Mouse (Mus musculus) liver, adult 2 months (tissue): ENCODE measurements at regions not wholly inside any gene's neighbourhood (a gene's known extent, or its start where the extent isn't known, plus 50 kb on each side); places are given as distances from the start of the nearest gene placed in this dataset.
A peak's percentile ranks its signal among the peaks of the same experiment; 100 is the strongest.

Experiments
- DNase-seq: peaks from one replicate; pipeline ENCODE4 v3.0.0-alpha.2; 2011; ENCODE audit warnings: low read depth, low spot score; ENCODE audit errors: extremely low read depth
- H3K27ac ChIP-seq: fragments of 200-500 bp; replicated peaks from 2 replicates; pipeline ENCODE4 v1.5.1; 2012; ENCODE audit warnings: low read depth, mild to moderate bottlenecking, control low read depth, inconsistent platforms, low read length; ENCODE audit not compliant: insufficient read depth
- H3K27me3 ChIP-seq: fragments of 200-500 bp; 2 replicates; pipeline ENCODE4 v1.6.1; 2012; ENCODE audit warnings: mild to moderate bottlenecking, moderate library complexity, low read length, inconsistent platforms; ENCODE audit not compliant: control insufficient read depth, insufficient read depth
- H3K36me3 ChIP-seq: fragments of 200-500 bp; 2 replicates; pipeline ENCODE4 v1.6.1; 2012; ENCODE audit warnings: low read length, inconsistent platforms; ENCODE audit not compliant: control insufficient read depth, insufficient read depth
- H3K4me1 ChIP-seq: fragments of 200-500 bp; 2 replicates; pipeline ENCODE4 v1.6.1; 2011; ENCODE audit warnings: low read length; ENCODE audit not compliant: control insufficient read depth, insufficient read depth
- H3K4me3 ChIP-seq: fragments of 200-500 bp; 2 replicates; pipeline ENCODE4 v1.5.1; 2011; ENCODE audit warnings: low read depth, mild to moderate bottlenecking, control low read depth, low read length, moderate library complexity; ENCODE audit not compliant: insufficient read depth
- H3K79me2 ChIP-seq: fragments of 200-500 bp; 2 replicates; pipeline ENCODE4 v1.6.1; 2012; ENCODE audit warnings: inconsistent platforms, mild to moderate bottlenecking, low read length, moderate library complexity; ENCODE audit not compliant: control insufficient read depth, insufficient read depth
- H3K9ac ChIP-seq: fragments of 200-500 bp; 2 replicates; pipeline ENCODE4 v1.6.1; 2012; ENCODE audit warnings: low read depth, mild to moderate bottlenecking, control low read depth, inconsistent platforms, low read length
- CTCF ChIP-seq: fragments of 200-500 bp; IDR thresholded peaks from 2 replicates; pipeline ENCODE4 v1.5.1; 2011; ENCODE audit warnings: low read depth, low read length, control low read depth
- POLR2A ChIP-seq: fragments of 200-500 bp; IDR thresholded peaks from 2 replicates; pipeline ENCODE4 v1.6.1; 2011; ENCODE audit warnings: low read length, control low read depth; ENCODE audit not compliant: insufficient read depth; ENCODE audit errors: extremely low read depth
- WGBS: fragments of 180-500 bp; shearing (Covaris S2); methylation state at CpG from one replicate; pipeline ENCODE4 v1.1.7; 2018; 5-methylcytosine and 5-hydroxymethylcytosine counted together

DNA sequence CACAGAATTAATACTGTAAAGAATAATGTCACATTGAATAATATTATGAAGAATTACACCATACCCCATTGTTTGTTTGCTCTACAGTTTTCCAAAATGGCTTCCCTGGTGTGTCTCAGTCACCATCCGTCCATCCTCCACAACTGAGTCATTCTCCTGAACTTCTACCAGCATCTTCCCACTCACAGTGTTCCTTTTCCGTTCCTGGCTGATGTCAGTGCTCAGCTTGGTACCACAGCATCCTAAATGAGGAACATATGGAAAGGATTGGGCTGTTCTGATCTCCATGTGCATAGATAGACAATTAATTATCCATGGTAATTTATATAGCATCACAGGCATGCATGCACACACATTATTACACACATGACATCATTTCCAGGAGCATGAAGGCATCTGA lies 158.9 kb upstream of the Dnajc19 start:
- H3K4me1 ChIP-seq = no peaks in the 10 kb centered on the region
- no peak overlapping the region for H3K4me3 ChIP-seq
- TF ChIP-seq POLR2A (no peak), CTCF (no peak)
- WGBS = 58% methylated on average over 2 of the region's 2 CpGs
- H3K36me3 ChIP-seq = no peaks in the 10 kb centered on the region
- DNase-seq = no peak
- H3K27ac ChIP-seq = no peak overlapping the region
- no peaks in the 10 kb centered on the region for H3K27me3 ChIP-seq
- no peak overlapping the region for H3K9ac ChIP-seq
- no peaks in the 10 kb centered on the region for H3K79me2 ChIP-seq

DNA sequence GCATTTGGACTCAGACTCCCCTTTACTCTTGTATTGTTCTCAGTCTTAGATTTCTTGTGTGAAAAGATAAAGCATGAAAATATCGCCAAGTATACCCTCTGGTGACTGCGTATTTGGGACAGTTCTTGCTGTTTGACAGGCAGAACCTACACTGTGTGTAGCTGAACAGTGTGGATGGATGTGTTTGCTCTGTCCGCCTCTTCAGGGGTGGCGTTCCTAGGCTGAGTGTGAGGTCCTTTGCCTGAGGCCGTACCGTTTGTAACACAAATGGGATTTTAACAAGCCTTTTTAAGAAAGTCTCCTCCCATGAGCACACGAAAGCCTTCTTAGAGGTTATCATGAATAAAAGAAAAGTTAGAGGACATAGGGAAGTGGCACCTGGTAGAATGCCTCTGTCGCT lies 153.3 kb upstream of the Dnajc19 start:
- H3K36me3 ChIP-seq = no peaks in the 10 kb centered on the region
- no peak for TF ChIP-seq POLR2A
- TF ChIP-seq CTCF = no peak
- H3K27ac ChIP-seq = no peak overlapping the region
- no peaks in the 10 kb centered on the region for H3K27me3 ChIP-seq
- H3K4me1 ChIP-seq = no peaks in the 10 kb centered on the region
- H3K79me2 ChIP-seq = no peaks in the 10 kb centered on the region
- DNase-seq = no peak
- no peak overlapping the region for H3K4me3 ChIP-seq
- WGBS = 66% methylated on average over 8 of the region's 8 CpGs
- H3K9ac ChIP-seq = no peak overlapping the region

DNA sequence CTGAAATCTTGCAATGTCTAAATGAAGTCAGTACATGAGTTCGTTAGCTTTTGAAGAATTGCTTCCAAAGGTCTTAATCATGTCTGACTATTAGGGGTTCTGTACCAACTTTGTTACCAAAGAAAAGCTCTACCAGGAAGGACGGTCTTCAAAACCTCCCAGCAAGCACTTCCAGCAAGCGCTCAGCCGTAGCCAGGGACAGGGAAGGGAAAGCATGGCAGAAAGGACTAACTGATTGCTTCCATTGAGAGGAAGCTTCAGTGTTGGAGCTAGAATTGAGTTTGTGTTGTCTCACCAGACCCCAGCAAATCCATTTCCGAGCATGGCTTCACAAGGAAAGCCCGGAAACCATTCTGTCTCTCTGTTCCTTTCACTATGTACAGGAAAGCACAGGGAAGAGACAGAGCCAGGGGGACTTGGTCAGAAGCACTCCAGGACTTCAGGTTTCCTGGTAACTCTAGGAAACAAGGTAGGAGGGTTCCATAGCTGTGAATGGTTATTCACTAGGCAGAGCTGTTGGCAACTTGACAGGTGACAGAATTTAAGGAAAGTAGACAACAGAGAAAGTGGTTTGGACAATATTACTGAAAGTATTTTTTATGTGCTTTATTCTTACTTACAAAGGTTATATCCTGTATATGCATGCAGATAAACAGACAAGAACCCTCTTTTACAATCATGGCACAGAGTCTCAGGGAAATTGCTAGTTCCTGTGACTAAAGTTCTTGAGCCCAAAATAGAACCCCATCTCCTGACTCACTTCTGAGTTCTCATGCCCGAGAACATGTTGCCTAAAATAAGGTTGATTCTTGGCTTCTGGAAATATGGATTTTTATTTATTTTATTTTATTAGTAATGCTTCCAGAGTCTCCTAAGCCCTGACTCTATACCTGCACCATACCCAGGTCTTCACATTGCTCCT lies 151.5 kb upstream of the Dnajc19 start:
- H3K27ac ChIP-seq = no peak overlapping the region
- H3K36me3 ChIP-seq = no peaks in the 10 kb centered on the region
- TF ChIP-seq POLR2A (no peak), CTCF (no peak)
- no peaks in the 10 kb centered on the region for H3K27me3 ChIP-seq
- H3K4me3 ChIP-seq = no peak overlapping the region
- 79% methylated on average over 7 of the region's 7 CpGs for WGBS
- H3K79me2 ChIP-seq = no peaks in the 10 kb centered on the region
- H3K4me1 ChIP-seq = no peaks in the 10 kb centered on the region
- DNase-seq = no peak
- no peak overlapping the region for H3K9ac ChIP-seq

DNA sequence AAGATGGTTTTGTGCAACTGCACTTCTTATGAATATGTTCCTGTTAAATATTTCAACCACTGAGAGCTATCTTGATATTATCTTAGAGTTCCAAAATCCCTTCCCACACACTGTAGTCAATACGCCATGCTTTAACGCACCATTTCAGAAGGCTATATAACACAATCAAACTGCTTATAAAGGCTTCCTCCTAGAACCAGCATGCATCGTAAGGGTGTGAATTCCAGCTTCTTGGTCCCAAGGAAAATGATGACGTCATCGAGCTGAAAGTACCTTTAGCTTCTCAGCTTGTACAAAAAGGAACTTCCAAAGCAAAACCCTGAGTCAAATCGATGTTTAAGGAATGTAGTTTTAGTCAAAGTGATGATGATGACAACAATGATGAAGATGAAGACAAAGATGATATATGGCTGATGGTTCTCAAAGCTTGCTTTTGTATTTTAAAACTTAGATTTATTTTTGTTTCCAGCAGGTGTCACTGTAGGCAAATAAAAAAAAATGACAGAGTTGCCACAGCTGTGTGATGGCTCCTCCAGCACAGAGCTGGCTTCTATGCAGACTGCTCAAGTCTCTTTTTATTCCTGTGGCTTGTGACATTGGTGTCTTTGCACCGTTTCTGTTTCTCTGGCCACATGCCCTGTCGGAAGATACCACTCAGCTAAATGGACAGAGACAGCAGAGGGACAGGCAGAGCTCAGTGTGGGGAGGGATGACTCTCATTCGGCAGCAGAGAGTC lies 150.6 kb upstream of the Dnajc19 start:
- Histone ChIP-seq H3K4me1 (no peaks in the 10 kb centered on the region), H3K27ac (no peak overlapping the region), H3K27me3 (no peaks in the 10 kb centered on the region), H3K79me2 (no peaks in the 10 kb centered on the region), H3K9ac (no peak overlapping the region), H3K4me3 (no peak overlapping the region), H3K36me3 (no peaks in the 10 kb centered on the region)
- 67% methylated on average over 9 of the region's 9 CpGs for WGBS
- TF ChIP-seq POLR2A (no peak), CTCF (no peak)
- peak; percentile 3 for DNase-seq

DNA sequence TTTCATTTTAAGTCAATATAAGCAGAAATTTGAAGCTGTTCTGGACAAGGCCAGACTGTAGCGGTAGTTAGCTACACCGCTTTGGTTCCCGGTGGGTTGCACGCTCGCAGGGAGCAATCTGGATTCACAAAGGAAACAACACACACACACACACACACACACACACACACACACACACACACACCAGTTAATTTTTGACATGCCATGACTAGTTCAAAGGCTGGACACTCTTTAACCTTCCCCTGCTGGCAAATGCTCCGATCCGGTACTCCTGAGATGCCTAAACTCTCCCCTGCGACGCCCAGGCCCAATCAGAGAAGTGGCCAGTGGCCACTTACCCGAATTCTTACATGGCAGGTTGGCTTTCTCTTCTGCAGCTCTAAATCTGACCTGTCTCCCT lies 141.2 kb upstream of the Dnajc19 start:
- 68% methylated on average over 10 of the region's 10 CpGs for WGBS
- no peak for DNase-seq

More for the DNA sequence above, 141.2 kb upstream of the Dnajc19 start:
- Histone ChIP-seq H3K9ac (no peak overlapping the region), H3K27ac (no peak overlapping the region), H3K4me3 (no peak overlapping the region), H3K27me3 (no peaks in the 10 kb centered on the region), H3K36me3 (no peaks in the 10 kb centered on the region), H3K79me2 (no peaks in the 10 kb centered on the region), H3K4me1 (no peaks in the 10 kb centered on the region)
- TF ChIP-seq CTCF = no peak
